Mouse (Mus musculus): ENCODE data around the gene Prok2.

Gene Prok2

GRCm38 (mm10) chr6:99692206-99692915 is 33.8 kb downstream of the Prok2 start, which contains the start of gene Gpr27:
Gene Gpr27 (plus strand): TSS chr6:99692679.
- DNase-seq (ENCODE audit: low spot score) = no peak

DNA sequence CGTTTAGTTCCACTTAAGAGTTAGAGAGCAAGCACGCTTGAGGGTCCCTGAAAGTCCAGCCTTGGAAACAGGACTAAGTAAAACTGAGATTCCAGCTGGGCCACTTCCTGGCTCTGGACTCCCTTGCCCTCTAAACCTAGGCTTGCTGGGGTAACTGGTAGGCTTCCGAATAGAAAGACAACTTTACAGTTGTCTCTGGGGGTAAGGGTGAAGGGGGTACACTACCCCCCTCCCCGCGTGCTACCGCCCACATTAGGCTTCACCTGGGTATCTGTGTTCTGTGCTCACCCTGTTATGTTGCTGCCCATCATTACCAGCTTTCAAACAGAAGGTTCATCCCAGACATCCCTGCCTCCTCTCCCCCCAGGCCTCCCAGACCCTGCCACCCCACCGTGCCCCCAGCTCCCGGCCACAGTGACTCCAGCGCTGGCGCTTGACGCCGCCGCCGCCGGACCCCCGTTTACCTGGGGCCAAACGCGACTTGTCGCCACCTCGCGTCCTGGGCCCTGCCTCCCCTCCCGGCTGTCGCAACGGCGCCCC is 34.5 kb downstream of the Prok2 start:
- DNase-seq (ENCODE audit: low spot score) = no peak

GRCm38 (mm10) chr6:99688513-99688912 is 37.7 kb downstream of the Prok2 start:
- DNase-seq (ENCODE audit: low spot score) = no peak

DNA sequence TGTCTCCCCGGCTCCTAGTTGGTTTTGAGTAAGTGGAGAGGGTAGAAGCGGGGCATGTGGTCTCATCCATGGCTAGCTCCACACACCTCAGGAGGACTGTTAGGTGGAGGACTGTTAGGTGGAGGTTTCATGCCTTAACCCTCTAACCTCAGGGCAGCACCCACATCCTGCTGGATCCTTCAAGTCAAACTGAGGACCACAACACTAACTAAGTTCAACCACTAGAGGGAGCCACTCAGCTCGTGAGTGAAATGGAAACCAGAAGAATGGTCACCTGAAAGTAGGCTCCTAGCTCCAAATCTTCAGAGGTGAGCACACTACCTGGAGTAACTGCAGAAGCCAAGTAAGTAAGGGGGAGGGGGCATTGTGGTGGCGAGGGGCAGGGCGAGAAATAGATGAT is 41.3 kb downstream of the Prok2 start:
- DNase-seq (ENCODE audit: low spot score) = no peak

DNA sequence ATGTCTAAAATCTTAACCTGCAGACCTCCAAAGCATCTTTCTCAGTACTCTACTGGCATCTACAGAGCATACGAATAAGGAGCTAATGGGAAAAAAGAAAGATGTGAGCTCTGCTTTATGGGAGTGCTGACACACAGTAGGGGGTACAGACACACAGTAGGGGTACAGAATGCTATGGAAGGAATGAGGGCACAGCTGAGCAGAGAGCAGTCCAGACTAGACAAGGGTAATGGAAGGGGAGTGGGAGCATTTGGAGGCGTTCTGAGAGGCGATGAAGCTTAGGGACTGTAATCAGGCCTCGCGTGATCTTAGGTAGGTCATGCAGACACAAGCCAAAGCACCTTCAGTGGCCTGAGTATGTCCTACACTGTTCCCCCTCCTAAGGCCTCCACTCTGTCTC is 42.2 kb downstream of the Prok2 start:
- no peak for DNase-seq (ENCODE audit: low spot score)

- DNase-seq (ENCODE audit: low spot score) = no peak
These were observed 48.1 kb downstream of the Prok2 start for GRCm38 (mm10) chr6:99678108-99678507.

DNA sequence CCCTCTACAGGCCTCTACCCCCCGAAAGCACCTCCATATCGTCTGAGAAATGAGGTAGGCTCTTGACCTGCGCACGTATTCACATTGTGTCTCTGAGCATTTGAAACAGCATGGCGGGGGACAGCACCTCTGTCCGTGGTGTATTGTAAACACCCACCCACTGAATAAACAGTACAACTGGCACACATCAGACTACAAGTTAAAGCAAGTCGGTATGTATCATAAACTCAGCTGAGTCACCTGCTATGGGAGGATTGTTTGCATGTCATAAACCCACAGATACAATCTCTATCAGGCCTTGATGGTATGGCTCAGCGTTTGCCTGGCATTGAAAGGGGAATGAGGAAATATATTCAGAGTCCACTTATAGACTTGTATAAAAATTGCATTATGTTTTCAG is 48.9 kb downstream of the Prok2 start:
- DNase-seq (ENCODE audit: low spot score) = no peak

DNA sequence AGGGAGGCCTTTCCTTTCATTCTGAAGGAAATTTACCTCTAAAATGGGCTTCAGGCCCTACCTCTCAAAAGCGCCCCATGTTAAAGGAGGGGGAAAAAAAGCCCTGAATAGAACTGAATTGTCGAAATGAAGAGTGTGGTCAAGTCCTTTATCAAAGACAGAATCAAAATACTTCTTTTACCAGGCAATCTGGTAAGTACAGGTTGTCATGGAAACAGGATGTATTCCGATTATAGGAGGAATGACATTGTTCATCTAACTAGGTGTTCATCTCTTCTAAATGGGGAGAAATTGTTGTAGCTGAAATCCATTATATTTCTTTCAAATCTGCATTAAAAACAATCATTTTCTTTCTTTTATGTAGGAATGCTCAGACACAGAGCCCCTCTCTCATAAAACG is 51.7 kb downstream of the Prok2 start:
- no peak for DNase-seq (ENCODE audit: low spot score)

DNA sequence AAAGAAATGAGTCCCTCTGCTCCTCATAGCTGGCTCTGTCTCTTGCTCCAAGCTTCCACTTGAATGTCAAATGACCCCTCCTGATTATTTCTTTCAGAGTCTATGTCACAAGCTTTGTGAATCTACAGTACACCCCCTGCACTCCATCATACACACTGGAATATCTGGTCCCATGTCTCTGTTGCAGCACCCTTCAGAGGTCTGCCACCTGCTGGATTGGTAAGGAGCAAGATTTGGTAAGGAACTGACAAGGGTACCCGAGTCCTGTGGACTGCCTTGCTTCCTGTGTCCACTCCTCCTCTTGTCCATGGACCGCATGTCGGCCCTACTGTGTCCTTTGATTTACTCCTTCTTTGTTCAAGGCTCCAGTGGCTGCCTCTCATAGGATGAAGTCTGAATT is 54.4 kb downstream of the Prok2 start:
- DNase-seq (ENCODE audit: low spot score) = no peak

GRCm38 (mm10) chr6:99670481-99671119 is 55.6 kb downstream of the Prok2 start:
- peak; percentile 70 for DNase-seq (ENCODE audit: low spot score)

DNA sequence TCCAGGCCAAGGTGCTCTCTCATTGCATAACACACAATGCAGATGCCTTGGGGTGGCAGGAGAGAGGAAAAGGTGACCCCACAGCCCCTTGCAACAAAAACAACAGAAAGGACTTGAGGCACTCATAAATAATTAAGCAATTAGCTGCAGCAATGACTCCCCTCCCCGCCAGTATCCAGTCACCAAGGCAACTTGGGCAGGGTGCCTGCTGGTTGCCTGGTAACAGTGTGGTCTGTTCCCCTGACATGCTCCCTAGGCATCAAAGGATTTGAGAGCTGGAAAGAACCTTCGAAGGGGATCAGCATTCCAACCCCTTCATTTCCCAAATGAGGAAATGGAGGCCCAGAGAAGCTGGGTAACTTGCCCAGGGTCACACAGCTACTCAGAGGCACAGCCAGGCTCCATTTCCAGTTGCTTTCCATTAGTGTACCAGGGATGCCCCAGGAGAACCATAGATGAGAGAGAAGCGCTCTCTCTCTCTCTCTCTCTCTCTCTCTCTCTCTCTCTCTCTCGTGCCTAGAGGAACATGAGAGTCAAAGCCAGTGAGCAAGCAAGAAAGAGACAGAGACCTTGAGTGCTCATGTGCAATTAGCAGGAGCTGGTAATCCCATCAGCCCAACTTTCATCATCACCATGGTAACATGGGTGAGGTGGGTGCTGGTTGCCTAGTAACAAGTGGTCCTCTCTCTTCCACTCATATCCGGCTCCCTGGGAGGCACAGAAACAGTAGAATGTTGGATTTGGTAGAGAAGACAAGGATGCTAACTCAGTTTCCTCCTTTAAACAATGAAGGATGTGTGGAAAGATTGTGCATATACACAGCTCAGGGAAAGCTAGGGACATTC is 56.5 kb downstream of the Prok2 start:
- DNase-seq (ENCODE audit: low spot score) = peak; percentile 54

- no peak for DNase-seq (ENCODE audit: low spot score)
These were observed 58.9 kb downstream of the Prok2 start for GRCm38 (mm10) chr6:99667290-99667689.

DNA sequence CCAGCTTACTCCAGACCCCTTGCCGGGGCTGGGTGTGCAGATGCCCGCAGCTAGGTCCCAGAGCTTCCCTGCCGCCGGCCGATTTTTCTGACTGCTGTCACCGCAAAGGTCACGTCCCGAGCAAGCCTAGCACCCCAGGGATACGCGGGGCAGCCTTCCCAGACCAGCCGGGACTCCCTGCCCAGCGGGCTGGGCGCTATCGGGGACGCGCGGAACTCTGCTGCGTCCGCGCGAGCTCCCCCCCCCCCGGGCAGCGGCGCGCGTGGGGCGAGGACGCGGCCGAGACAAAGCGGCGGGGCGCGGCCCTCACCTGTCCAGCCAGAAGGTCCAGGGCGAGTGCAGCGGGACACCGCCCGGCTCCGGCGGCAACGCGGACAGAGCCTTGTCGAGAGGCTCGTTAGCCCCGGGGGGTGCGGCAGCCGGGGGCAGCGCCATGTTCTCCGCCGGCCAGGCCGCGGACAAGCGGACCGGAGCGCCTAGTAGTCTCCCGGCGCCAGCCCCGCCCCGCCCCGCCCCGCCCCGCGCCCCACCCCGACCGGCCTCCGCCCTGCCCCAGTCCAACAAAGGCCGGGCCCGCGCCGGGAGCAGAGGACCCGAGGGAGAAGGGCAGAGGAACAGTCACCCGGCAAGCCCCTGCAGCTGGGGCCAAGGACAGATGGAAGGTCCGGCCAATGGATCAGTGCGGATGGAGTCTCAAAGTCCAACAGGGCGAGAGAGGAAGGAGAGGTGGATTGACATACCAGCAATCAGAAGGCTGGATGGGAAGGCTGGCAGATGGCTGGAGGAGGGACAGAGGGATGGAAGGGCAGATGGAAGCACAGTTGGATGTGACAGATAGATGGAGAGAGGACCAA is 59.6 kb downstream of the Prok2 start, which contains the start of the genes Eif4e3 and Gm20696:
Gene Eif4e3, minus strand, starts transcription at position 454 of the 854 bp plus-strand sequence.
Gene Gm20696, minus strand, starts transcription at position 480 of the 854 bp plus-strand sequence.
- peak; percentile 34 for DNase-seq (ENCODE audit: low spot score)

DNA sequence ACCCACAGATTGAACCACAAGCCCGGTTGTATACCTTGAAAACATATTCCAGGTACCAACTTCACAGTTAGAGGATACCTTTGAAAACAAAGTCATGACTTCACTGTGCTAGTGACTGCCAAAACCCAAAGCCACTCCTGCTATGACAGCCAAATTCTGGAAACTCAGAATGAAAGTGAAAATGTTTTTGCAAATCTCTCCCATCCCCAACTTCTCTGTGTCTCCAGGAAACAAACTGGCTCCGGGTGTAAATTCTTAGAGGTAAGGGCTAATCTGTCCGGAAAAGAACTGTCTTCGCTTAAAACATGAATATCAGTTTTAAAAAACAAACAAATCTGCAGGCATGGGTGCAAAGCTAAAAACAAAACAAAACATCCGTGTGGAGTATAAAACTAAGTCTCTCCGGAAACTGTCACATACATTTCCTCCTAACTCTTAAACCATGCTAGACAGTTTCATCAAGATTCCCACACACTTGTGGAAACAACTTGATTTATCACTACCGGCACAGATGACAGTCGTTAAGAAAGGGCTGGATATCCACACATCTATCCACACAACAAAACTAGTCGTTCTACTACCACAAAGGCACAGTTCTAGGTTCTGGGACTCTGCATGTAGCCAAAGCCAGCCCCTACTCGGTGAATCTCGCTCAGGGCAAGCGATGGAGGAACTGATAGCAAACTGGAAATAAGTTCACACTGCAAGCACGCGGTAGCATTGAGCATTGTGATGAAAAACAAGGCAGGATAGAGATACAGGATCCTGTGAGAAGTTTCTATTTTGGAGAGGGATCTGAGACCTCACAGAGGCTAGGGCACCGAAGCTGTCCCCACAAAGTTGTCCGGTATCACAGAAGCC is 60.5 kb downstream of the Prok2 start:
- DNase-seq (ENCODE audit: low spot score) = no peak

- DNase-seq (ENCODE audit: low spot score) = no peak
These were observed 63.0 kb downstream of the Prok2 start for GRCm38 (mm10) chr6:99663232-99663631.

Data from MN1 (cell line).